In the genomic region with DNA sequence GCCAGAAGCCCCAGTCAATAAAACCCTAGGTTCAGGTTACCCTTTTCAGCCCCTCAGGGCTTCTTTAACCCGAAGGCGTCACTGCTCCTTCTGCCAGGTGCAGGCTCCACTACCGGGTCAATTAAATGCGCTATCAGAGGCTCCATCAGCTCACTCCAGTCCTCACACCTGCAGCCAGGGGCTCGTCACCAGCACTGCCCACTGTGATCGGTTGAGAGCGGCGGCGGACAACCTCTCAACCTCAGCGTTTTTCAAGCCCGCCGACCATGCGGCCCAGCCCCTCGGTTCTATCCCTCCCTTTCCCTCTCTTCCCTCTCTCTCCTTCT, we compare ENCODE assay signal across 8 mouse cellular contexts. TPM values are rescaled to one million over a fixed set of nuclear protein-coding genes. Genes with fewer than 3 reads are reported as not detected.
DNase-seq lines count a peak whose midpoint lies in the region; ATAC-seq and TF ChIP-seq lines count a peak whose summit lies in the region.

No protein-coding gene starts in this region.

- no peak overlapping the region for H3K27ac ChIP-seq in layer of hippocampus, adult 2 months
- H3K27ac ChIP-seq in embryonic facial prominence, embryonic 11.5 days (replicated peaks; ENCODE audit: low read depth, low read length) = no peak overlapping the region
- H3K27ac ChIP-seq in intestine, embryonic 15.5 days = no peak overlapping the region

- no peak for TF ChIP-seq POLR2A in myocyte (IDR thresholded peaks at IDR 0.05; ENCODE audit: insufficient read length, low read depth)

- H3K4me3 ChIP-seq in layer of hippocampus, adult 2 months = peak overlapping the region; percentile 89
- peak overlapping the region; percentile 66 for H3K4me3 ChIP-seq in embryonic facial prominence, embryonic 11.5 days (ENCODE audit: low read depth, low read length)
- peak overlapping the region; percentile 81 for H3K4me3 ChIP-seq in intestine, embryonic 15.5 days (replicated peaks)
- peak overlapping the region; percentile 29 for H3K4me3 ChIP-seq in myocyte

- no peaks in the 10 kb centered on the region for H3K4me1 ChIP-seq in embryonic facial prominence, embryonic 11.5 days (ENCODE audit: control insufficient read depth, insufficient read depth, low read length)
- H3K4me1 ChIP-seq in intestine, embryonic 15.5 days (replicated peaks) = peaks cover 10% of the 10 kb centered on the region; the same call in 1 of the 2 replicates

- H3ac ChIP-seq in myocyte (ENCODE audit: control insufficient read depth, insufficient read length) = peak overlapping the region; percentile 42

- H3K9me3 ChIP-seq in embryonic facial prominence, embryonic 11.5 days (replicated peaks; ENCODE audit: control insufficient read depth, low read length) = no peaks in the 10 kb centered on the region
- H3K9me3 ChIP-seq in intestine, embryonic 15.5 days = no peaks in the 10 kb centered on the region

- H3K79me2 ChIP-seq in myocyte (ENCODE audit: control insufficient read depth, insufficient read depth) = peaks cover 34% of the 10 kb centered on the region

- H3K4me2 ChIP-seq in embryonic facial prominence, embryonic 11.5 days (ENCODE audit: low read depth, low read length) = peak overlapping the region; percentile 81
- peak overlapping the region; percentile 98 for H3K4me2 ChIP-seq in intestine, embryonic 15.5 days (replicated peaks)
- H3K4me2 ChIP-seq in myocyte (ENCODE audit: low read depth) = peak overlapping the region; percentile 66

- no peak for TF ChIP-seq CTCF in layer of hippocampus, adult 2 months (conservative IDR thresholded peaks at IDR 0.05)

- DNase-seq in layer of hippocampus, adult 2 months (ENCODE audit: low spot score in 2 of 2) = no peak
- no peak for DNase-seq in layer of hippocampus, postnatal 36 days
- no peak for DNase-seq in embryonic facial prominence, embryonic 11.5 days (ENCODE audit: low spot score)
- DNase-seq in cerebellum, adult 11 months = no peak
- no peak for DNase-seq in yolk sac, embryonic 10.5 days (ENCODE audit: low spot score)
- DNase-seq in lung, postnatal 4 days = no peak

- no peaks in the 10 kb centered on the region for H3K27me3 ChIP-seq in embryonic facial prominence, embryonic 11.5 days (ENCODE audit: control insufficient read depth, insufficient read depth, low read length)
- H3K27me3 ChIP-seq in intestine, embryonic 15.5 days (replicated peaks) = no peaks in the 10 kb centered on the region
- H3K27me3 ChIP-seq in myocyte (ENCODE audit: control insufficient read depth, insufficient read depth, insufficient read length) = peaks cover 5% of the 10 kb centered on the region

- no peak; the same call in 1 of the 2 replicates for ATAC-seq in embryonic facial prominence, embryonic 11.5 days (replicated peaks; ENCODE audit: insufficient number of reproducible peaks, low FRiP score, low TSS enrichment, low read depth)
- ATAC-seq in intestine, embryonic 15.5 days = peak; percentile 79

- H3K9ac ChIP-seq in embryonic facial prominence, embryonic 11.5 days (replicated peaks; ENCODE audit: low read length) = no peak overlapping the region
- peak overlapping the region; percentile 73 for H3K9ac ChIP-seq in intestine, embryonic 15.5 days

- WGBS in embryonic facial prominence, embryonic 11.5 days = under 1% methylated on average over 14 of the region's 14 CpGs
- 3% methylated on average over 14 of the region's 14 CpGs for WGBS in intestine, embryonic 15.5 days

- no peaks in the 10 kb centered on the region for H3K36me3 ChIP-seq in embryonic facial prominence, embryonic 11.5 days (replicated peaks; ENCODE audit: control insufficient read depth, insufficient read depth, low read depth, low read length)
- H3K36me3 ChIP-seq in intestine, embryonic 15.5 days = no peaks in the 10 kb centered on the region
- H3K36me3 ChIP-seq in myocyte (ENCODE audit: control insufficient read depth, insufficient read depth) = no peaks in the 10 kb centered on the region

TF ChIP-seq in myocyte, 11 proteins besides CTCF, POLR2A, EP300 and RAD21:
- TF ChIP-seq E2F4 (IDR thresholded peaks at IDR 0.05; ENCODE audit: insufficient read depth) (no peak), MYOG (IDR thresholded peaks at IDR 0.05; ENCODE audit: control insufficient read depth in 1 of 3, insufficient read depth in 1 of 3, insufficient read length in 2 of 3, low read depth in 2 of 3) (no peak), MYOD1 (IDR thresholded peaks at IDR 0.05; ENCODE audit: control insufficient read depth in 1 of 3, insufficient read length in 2 of 3, low read depth in 2 of 3) (no peak), TCF12 (IDR thresholded peaks at IDR 0.05; ENCODE audit: insufficient read depth, poor library complexity, severe bottlenecking) (no peak), REST (IDR thresholded peaks at IDR 0.05; ENCODE audit: insufficient read depth, insufficient read length) (no peak), SRF (IDR thresholded peaks at IDR 0.05; ENCODE audit: control insufficient read depth, insufficient read length, low read depth) (no peak), MAX (IDR thresholded peaks at IDR 0.05; ENCODE audit: low read depth) (no peak), TCF3 (IDR thresholded peaks at IDR 0.05; ENCODE audit: insufficient read length, low read depth) (no peak), USF1 (IDR thresholded peaks at IDR 0.05; ENCODE audit: low read depth) (no peak), CEBPB (IDR thresholded peaks at IDR 0.05; ENCODE audit: insufficient read depth, poor library complexity, severe bottlenecking) (no peak), POLR2AphosphoS2 (IDR thresholded peaks at IDR 0.05; ENCODE audit: insufficient read length, low read depth) (no peak)

RNA-seq across cellular contexts. Expression of a gene that starts 0.3 kb away (rescaled TPM):
- 10 to 100 TPM; 14.8 to 19.1 TPM for total RNA-seq in layer of hippocampus, adult 2 months (2021)
- total RNA-seq in layer of hippocampus, postnatal 36 days (2021) = 10 to 100 TPM; 17.4 to 18.2 TPM
- 22.5 and 23.6 TPM in 2 replicates for polyA plus RNA-seq in embryonic facial prominence, embryonic 11.5 days (2014; fragmentation: Nextera tagmentation; extraction: Ambion mirVana)
- polyA plus RNA-seq in intestine, embryonic 15.5 days (2015; fragmentation: Nextera tagmentation; extraction: Ambion mirVana) = 6.3 and 6.9 TPM in 2 replicates
- polyA plus RNA-seq in myocyte (2012; fragmentation: generic; extraction: Trizol) = 3.8 TPM

RNA-seq across cellular contexts. Expression of a gene that starts 34.6 kb away (rescaled TPM):
- total RNA-seq in layer of hippocampus, adult 2 months (2021) = 10 to 100 TPM; 34.9 to 39.8 TPM
- total RNA-seq in layer of hippocampus, postnatal 36 days (2021) = 10 to 100 TPM; 35.7 to 36.7 TPM
- 160 and 161 TPM in 2 replicates for polyA plus RNA-seq in embryonic facial prominence, embryonic 11.5 days (2014; fragmentation: Nextera tagmentation; extraction: Ambion mirVana)
- polyA plus RNA-seq in intestine, embryonic 15.5 days (2015; fragmentation: Nextera tagmentation; extraction: Ambion mirVana) = 100 and 101 TPM in 2 replicates
- polyA plus RNA-seq in myocyte (2012; fragmentation: generic; extraction: Trizol) = 40.6 TPM

Comparison
In these comparisons a context has a peak if more than half of its experiments do, and no peak if none do; other contexts are left out.
1. H3K4me3 ChIP-seq: peak in every context shown above with its lines; median percentile 89 in layer of hippocampus, adult 2 months; 81 in intestine, embryonic 15.5 days; 66 in embryonic facial prominence, embryonic 11.5 days; 29 in myocyte.